Mouse (Mus musculus) bone marrow macrophage, adult 2 months (primary cell): ENCODE measurements around the gene Tmem178b.

ENCODE experiments used
- CTCF ChIP-seq: IDR thresholded peaks from 2 replicates; pipeline ENCODE4 v1.5.1; 2012; ENCODE audit warnings: low read depth, mild to moderate bottlenecking, low read length, moderate library complexity
- POLR2A ChIP-seq: IDR thresholded peaks from 2 replicates; pipeline ENCODE4 v1.6.1; 2012; ENCODE audit warnings: mild to moderate bottlenecking, low read depth, low read length, borderline replicate concordance

GRCm38 (mm10) chr6:40032901-40033300 is 159.8 kb downstream of the Tmem178b start:
- no peak for TF ChIP-seq CTCF
- no peak for TF ChIP-seq POLR2A
